Mouse (Mus musculus) heart, postnatal 4 days (tissue): ENCODE data around the gene Pde5a. TPM values are rescaled to one million over a fixed set of nuclear protein-coding genes. Genes with fewer than 3 reads are reported as not detected.

ENCODE experiments used
- DNase-seq: peaks from one replicate; pipeline ENCODE4 v3.0.0; 2021
- total RNA-seq, 2 experiments: library from RNA; stranded (reverse); gene quantifications; 2 replicates each; pipeline ENCODE4 v1.2.3; 2021

Gene Pde5a
- total RNA-seq, 2 experiments from 2014 or later = 9.7 to 10.1 TPM

DNA sequence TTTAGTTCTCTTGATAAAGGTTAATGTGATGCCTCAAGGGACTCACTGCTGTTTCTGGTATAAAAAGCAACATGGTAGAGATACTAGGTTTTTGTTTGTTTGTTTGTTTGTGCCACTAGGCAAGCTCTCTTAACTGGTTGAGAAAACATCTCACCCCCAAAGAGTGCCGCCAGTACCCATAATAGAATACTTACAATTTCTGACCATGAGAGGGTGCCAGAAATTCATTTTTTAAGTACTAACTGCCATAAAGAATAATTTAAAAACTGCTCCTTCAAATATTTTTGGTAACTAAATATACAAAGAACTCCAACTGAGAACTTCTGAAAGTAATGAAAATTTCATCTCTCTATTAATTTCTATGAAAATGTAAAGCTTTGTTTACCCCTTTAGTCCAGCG lies 131.1 kb downstream of the Pde5a start:
- DNase-seq = no peak

DNA sequence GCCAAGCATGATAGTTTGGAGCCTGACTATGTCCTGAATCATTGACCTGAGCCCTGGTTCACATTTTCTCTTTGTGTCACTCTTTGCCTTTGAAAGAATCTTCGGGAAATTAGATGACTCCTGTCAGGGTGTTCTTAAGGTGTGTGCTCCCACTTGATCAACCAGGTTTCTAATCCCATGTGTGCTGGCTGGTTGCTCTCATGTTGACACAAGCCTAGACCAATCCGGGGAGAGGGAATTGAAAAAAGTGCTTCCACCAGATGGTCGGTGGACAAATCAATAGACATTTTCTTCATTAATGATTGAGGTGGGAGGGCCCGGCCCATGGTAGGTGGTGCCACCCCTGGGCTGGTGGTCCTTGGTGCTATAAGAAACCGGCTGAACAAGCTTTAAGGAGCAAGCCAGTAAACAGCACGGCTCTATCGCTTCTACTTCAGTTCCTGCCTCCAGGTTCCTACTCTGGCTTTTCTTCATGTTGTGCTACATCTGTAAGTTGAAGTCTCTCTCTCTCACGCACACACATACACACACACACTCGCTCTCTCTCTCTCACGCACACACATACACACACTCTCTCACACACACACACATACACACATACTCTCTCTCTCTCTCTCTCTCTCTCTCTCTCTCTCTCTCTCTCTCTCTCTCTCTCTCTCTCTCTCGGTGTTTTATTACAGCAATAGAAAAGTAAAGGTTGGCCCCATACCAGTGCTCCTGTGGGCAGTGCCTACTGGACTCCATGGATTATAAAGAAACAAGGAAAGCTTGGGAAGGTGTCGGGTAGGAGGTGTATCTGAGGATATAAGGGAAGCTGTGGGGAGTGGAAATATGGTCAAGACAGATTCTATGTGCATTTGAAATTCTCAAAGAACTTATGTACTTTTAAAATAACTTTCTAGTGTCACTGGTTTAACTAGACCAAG lies 132.1 kb downstream of the Pde5a start:
- DNase-seq = no peak

DNA sequence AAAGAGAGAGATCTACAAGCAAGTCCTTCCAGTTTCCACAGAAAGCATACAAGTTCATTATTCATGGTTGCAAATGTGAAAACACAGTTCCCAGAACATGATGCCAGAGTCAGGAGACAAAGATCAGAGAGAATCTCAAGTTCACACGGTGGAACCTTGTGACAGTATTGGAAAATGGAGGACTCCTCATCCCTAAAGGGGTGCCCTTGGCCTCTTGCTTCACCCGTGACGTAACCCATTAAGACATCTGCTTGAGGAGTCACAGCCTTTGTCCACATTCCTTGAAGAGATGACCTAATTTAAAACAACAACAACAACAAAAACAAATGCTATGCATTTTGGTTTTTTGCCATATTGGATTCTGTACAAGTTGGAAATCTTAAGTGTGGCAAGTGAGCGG lies 136.3 kb downstream of the Pde5a start:
- DNase-seq = no peak

DNA sequence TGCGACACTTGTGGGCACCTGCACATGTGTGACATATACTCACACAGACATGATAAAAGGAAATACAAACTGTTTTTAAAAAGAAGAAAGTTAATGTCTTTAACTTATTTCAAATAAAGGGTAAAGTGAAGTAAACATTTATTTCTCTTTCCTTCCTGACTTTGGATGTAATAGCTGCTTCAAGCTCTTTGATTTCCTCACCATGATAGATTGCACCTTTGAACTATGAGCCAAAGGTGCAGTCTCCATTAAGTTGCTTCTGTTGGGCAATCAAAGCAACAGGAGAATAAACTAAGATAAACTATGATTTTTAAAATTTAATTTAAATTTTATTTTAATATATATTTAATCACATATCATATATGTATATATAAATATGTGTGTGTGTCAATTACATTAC lies 139.5 kb downstream of the Pde5a start:
- DNase-seq = no peak

DNA sequence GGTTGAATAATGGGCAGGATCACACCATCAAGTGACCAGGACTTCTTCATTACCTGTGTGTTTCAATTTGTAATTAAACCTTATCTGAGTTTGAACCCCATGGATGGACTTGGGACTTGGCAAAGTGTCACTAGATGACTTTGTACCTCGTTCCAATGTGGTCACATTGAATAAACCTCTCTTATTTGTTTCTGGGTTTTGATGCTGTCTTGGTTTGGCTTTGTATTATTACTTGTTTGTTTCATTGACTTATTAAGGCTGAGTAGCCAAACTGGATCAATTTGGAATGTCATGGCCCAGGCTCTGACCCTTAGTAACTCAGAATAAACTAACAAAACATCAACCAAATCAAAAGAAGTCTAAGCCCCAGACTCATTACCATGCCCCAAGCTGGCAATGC lies 142.8 kb downstream of the Pde5a start:
- no peak for DNase-seq

DNA sequence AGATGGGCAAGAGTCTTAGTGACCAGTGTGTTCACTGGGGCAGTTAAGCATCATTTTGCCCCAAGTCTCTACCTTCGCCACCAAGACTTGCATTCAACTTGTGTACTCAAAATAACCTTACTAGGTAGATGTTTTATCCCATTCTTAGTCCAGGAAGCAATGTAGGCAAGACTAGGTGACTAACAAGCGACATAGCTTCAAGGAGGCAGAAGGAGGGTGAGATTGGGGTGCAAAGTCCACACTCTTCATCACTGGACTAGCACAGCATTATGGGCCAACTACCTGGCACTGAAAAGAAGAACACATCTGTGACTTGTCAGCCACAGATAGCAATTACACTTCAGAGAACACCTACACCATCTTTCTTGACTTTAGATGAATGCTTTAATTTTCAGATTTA lies 148.1 kb downstream of the Pde5a start:
- DNase-seq = no peak

DNA sequence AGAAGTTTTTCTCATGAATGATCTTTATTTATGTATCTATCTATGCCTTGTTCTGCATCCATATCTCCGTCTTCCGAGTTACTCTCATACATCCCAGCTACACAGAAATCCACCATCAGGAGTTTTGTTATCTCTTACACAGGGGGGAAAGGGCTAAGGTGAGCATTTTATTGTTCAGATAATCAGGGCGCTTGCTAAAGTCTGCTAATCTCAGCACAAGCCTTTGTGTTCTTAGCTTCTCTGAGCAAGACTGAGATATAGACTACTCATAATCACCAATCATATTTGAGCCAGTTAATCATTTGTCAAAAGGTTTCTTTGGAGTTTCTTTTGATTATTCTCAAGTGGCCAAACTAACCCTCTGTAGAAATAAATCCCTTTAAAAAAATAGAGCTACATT lies 148.8 kb downstream of the Pde5a start:
- DNase-seq = no peak

DNA sequence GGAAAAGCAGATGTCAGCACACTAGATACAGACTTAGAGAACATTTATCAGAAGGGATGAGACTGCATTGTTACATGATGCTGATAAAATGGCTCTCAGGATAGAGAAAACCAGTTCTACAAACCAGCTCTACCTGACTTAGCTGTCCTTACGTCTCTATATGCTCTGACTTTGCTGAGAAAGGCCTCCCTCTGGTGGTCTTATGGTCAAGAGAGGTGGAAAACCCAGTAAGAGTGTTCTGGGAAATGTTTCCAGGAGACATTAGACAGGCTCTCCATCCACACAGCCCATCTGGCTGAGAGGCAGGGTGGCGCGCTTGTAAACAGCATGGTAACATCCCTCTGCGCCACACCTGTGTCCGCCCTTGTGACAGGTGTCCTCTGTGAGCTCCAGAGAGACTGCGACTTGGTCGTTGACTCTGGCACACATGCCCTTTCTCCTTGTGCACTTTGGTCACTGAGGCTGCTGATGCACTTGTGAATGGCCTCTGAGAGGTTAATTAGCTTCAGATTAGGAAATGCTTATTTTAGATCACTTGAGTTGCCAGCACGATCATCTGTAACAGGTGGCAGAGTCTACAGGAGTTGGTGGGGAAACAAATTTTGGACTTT lies 150.1 kb downstream of the Pde5a start:
- no peak for DNase-seq

DNA sequence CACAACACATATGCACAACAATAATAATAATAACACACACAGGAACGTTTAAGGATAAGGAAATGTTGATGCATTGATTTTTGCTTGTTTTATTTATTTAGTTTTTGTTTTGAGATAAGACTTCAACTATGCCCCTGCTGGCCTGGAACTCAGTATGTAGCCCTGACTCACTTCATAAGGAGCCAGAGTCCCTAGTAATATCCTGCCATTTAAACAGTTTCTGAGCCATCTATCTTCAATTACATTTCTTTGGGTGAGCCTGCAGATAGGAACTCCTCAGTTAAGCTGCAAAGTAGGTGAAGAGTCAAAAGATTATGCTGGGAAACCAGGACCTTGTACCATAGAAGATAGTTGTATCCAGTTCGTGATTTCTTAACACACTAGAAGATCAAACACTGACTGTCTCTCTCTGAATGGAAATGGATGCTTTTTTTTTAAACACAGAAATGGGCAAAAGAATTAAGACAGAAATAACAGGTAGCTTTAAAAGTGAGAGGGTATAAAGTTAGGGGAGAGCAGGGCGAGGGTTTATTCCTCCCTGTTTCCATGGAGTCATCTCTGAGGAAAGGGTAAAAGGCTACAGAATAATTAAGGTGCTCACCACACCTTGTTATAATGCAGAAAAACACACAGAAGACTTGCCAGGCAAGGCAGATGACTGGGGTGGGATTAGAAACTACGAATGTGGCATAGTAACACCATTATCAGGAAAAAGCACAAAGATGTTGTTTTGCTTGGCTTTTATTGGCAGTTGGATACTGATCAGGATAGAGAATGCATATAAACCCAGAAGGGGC lies 159.0 kb downstream of the Pde5a start:
- DNase-seq = no peak

DNA sequence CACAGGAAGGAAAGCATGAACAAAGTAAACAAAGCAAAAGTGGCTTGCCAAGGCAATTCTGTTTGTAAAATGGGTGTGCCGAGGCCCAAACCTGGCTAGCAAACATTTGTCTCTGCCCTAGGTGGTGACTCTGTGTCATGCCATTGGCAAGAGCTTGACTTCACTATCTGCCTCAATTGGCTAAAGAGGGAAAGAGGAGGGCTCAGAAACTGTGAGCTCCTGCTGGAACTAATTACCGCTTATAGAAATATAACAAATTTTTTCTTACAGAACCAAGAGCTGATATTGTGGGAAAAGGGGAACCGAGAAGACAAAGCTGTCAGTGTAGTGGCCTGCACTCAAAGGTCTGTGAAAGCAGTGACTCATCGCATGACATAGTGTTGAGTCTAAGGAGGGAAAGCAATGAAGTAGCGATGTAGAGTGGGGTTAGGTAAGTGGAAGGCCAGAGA lies 159.6 kb downstream of the Pde5a start:
- no peak for DNase-seq

DNA sequence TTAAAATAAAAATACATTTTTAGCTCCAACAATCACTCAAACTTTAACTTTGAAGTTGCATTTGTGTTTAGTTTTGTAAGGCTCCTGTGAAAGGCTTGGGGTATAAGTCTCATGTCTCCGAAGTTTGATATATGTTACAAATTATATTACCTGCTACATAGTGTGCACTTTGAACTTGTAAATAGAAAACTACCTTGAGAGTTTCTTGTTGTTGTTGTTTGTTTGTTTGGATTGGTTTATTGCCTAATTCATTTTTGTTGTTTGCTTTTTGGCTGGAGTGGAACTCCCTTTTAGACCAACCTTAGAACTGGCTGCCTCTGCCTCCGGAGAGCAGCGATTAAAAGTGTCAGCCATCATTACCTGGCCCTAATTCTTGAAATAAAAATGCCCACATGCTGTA lies 166.0 kb downstream of the Pde5a start, which contains the start of gene Fabp2:
TSS of gene Fabp2 (plus strand) at position 301 of the 400 bp plus-strand sequence.
- no peak for DNase-seq

DNA sequence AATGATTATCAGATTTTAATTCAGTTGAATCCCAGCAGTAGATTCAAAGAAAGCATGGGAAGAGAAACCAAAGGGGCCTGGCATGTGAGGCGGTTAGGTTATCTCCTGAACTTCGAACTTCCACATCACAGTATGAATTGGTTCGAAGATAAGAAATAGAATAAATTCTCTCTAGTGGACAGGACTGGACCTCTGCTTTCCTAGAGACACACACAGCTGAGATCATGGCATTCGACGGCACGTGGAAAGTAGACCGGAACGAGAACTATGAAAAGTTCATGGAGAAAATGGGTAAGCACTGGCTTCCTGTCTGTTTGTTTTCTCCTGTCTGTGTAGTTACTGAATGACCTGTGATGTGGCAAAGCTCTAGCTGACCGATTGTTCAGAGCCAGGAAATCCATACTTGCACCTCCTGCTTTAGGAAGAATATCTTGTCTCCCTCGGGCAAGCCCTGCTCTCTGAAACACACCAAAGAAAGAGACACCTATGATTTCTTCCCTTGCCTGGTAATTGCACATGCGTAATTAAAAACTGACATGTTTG lies 166.5 kb downstream of the Pde5a start:
- DNase-seq = no peak

DNA sequence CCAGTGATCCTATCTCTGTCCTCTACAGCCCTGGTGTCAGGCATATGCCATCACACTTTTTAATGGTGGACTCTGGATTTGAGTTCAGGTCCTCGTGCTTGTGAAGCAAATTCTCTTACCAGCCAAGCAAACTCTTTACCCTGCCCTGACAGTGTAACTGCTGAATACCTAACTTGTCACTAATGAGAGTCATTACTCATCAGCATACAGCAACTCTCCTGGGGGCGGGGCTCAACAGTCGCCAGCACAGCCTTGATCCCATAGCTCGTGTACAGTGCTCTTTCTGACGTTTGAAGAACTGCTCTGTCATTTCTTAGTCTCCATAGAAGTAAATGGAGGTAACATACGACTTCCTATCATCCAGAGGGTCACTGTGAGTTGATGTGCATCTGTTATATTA lies 169.5 kb downstream of the Pde5a start:
- no peak for DNase-seq

DNA sequence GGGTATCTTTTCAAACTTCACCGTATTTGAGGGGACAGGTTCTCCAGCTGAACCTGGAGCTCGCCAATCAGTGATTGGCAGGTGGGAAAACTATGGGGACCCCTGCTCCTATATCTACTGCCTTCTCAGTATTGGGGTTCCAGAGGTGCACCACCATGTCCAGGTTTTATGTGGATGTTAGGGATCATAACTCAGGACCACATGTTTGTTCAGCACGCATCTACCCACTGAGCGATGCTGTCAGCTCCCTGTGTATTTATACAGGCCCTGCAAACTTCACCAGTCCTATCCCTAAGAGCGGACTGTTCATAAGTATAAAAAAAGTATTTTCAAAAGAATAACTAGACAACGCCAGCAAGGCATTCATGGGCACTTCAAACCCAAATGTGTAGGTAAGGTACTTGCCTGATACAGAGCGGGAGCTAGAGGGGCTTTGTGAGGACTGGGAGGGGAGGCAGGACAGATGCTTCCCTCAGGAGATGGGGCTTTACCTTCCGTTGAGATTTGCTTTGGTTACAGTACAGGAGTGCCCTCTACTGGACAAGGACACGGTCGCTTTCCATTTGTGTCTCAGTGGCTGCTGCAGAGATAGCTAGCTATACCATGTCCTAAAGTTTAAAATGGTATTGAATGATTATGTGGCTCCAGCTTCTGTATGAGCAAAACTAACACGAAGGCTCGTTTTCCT lies 175.1 kb downstream of the Pde5a start:
- DNase-seq = peak; percentile 60

DNA sequence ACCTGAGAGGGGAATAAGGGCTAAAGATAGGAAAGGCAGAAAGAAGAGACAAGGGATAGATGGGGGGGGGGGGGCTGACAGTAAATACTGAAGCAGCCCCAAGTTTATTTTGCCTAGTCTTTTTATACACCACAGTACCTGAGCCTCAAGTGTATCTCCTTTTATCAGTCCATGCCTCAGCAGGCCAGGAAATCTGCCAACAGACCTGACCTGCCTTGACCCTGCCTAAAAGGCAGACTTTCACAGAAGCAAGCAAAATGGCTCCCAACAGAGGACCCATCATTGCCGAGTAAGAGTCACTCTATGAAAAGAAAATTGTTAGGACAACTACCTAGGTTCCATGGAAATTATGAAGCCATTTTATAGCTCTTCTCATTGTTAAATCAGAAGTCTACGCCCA lies 179.1 kb downstream of the Pde5a start:
- no peak for DNase-seq

Other genes with a start within 250 kb of the Pde5a start
- 10 to 100 TPM; 63.6 to 64.1 TPM for gene Fnbp1l, start 109.2 kb upstream of the Pde5a start, total RNA-seq
- gene Fabp2, start 166.1 kb downstream of the Pde5a start, total RNA-seq = not detected
- gene Gm10959, start 190.4 kb downstream of the Pde5a start, total RNA-seq = not detected
- 10 to 100 TPM; 95.1 to 95.6 TPM for gene 1810037I17Rik, start 195.3 kb downstream of the Pde5a start, total RNA-seq